Mouse (Mus musculus) midbrain, embryonic 12.5 days (tissue): Measurements from ENCODE around the gene Klrb1c. TPM values are rescaled to one million over a fixed set of nuclear protein-coding genes. Genes with fewer than 3 reads are reported as not detected.

Experiments
- ATAC-seq: fragments of 200-750 bp; cut with Nextera tagmentation; 2 replicates; pipeline ENCODE4 v1.8.0; 2017; ENCODE audit warnings: low read depth, moderate TSS enrichment, moderate library complexity; ENCODE audit not compliant: low FRiP score
- H3K27ac ChIP-seq: fragments of 300-500 bp; sonication (generic); replicated peaks from 2 replicates; pipeline ENCODE4 v1.5.1; 2016; ENCODE audit warnings: mild to moderate bottlenecking
- H3K27me3 ChIP-seq: fragments of 300-500 bp; sonication (generic); 2 replicates; pipeline ENCODE4 v1.6.1; 2016; ENCODE audit warnings: mild to moderate bottlenecking
- H3K36me3 ChIP-seq: fragments of 300-500 bp; sonication (generic); 2 replicates; pipeline ENCODE4 v1.6.1; 2016
- H3K4me1 ChIP-seq: fragments of 300-500 bp; sonication (generic); 2 replicates; pipeline ENCODE4 v1.6.1; 2016
- H3K4me2 ChIP-seq: fragments of 300-500 bp; sonication (generic); replicated peaks from 2 replicates; pipeline ENCODE4 v1.6.1; 2016; ENCODE audit warnings: mild to moderate bottlenecking, moderate library complexity
- H3K4me3 ChIP-seq: fragments of 300-500 bp; sonication (generic); 2 replicates; pipeline ENCODE4 v1.5.1; 2016; ENCODE audit warnings: mild to moderate bottlenecking
- H3K9ac ChIP-seq: fragments of 300-500 bp; sonication (generic); replicated peaks from 2 replicates; pipeline ENCODE4 v1.6.1; 2016; ENCODE audit warnings: mild to moderate bottlenecking, moderate library complexity
- H3K9me3 ChIP-seq: fragments of 300-500 bp; sonication (generic); 2 replicates; pipeline ENCODE4 v1.6.1; 2016; ENCODE audit warnings: mild to moderate bottlenecking
- WGBS: fragments of 180-500 bp; shearing (Covaris S2); methylation state at CpG from one replicate; pipeline ENCODE4 v1.1.7; 2016; 5-methylcytosine and 5-hydroxymethylcytosine counted together
- polyA plus RNA-seq: library from polyadenylated mRNA; unstranded; fragments of >200 nt; fragmentation: Nextera tagmentation; extraction: Ambion mirVana; gene quantifications from 2 replicates; pipeline ENCODE4 v1.2.1, GENCODE M21; 2016

Klrb1c gene
- polyA plus RNA-seq: not detected in 2 replicates

DNA sequence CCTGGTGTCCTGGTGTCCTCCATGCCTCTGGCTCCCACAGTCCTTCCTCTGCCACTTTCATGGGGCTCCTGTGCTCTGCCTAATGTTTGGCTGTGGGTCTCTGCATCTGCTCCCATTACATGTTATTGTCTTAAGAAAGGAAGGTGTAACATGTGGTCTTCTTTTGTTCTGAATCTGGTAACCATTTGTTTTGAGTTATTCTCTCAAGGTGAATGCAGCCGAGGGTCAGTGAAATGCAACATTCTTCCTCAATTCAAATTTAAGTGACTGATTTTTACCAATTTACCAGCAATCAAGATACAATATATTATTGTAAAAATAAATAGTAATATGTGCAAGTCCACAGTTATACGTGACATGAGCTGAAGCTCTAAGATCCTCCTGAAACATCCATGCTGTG is at the start of gene Klrb1c:
TSS of gene Klrb1c (minus strand) at position 101 of the 400 bp plus-strand sequence.
- no peaks in the 10 kb centered on the region for H3K27me3 ChIP-seq
- H3K4me3 ChIP-seq: no peak within 1 kb of the TSS
- no peaks in the 10 kb centered on the region for H3K36me3 ChIP-seq
- no peak for ATAC-seq
- H3K9ac ChIP-seq: no peak within 1 kb of the TSS
- no peak within 1 kb of the TSS for H3K4me2 ChIP-seq
- 92% methylated on average over 2 of the region's 2 CpGs for WGBS
- no peaks in the 10 kb centered on the region for H3K4me1 ChIP-seq
- H3K27ac ChIP-seq: no peak within 1 kb of the TSS
- H3K9me3 ChIP-seq: no peaks in the 10 kb centered on the region

DNA sequence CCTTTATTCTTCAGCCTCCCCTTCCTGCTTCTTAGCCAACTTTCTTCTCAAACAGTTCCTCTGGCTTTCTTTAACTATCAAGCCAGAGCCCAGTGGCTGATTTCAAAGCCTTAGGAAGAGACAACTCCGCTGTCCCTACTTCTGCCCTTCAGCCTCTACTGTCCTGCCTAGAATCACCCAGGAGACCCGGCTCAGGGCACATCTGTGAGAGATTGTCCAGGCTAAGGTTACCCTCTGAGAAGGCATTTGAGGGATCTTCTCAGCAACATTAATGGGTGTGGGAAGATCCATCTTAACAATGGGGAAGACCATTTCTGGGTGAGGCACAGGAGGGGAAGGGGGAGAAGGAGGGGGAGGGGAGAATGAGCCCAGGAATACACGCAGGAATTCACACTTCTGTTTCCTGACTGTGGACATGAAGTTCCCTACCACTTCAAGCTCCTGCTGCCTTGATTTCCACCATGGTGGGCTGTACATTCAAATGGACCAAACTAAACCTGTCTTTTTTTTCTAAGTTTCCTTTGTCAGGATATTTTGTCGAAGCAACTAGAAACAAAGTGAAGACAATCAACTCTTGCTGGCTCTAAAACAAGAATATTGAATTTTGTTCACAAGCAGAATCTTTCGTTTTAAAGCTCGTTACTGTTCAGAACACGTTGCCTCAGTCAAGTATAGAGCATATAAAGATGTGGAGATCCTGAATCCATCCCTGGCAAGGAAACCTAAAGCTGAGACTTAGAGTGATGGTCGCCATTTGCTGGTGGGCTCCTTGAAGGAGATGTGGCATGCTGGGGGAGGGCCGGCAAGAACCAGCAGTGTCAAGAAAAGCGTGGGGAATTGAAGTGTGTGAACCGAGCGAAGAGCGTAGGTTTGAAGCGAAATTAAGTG is 48.7 kb upstream of the Klrb1c start:
- peaks cover 10% of the 10 kb centered on the region for H3K4me1 ChIP-seq
- H3K9me3 ChIP-seq: no peaks in the 10 kb centered on the region
- ATAC-seq: peak; percentile 42
- H3K4me2 ChIP-seq: peak overlapping the region; percentile 59
- 0 out of 2 replicates have a peak, but pooled peaks cover 4% of the 10 kb centered on the region for H3K27me3 ChIP-seq
- peak overlapping the region; percentile 61 for H3K9ac ChIP-seq
- peak overlapping the region; percentile 87 for H3K27ac ChIP-seq
- WGBS: 1% methylated on average over 14 of the region's 14 CpGs
- H3K36me3 ChIP-seq: no peaks in the 10 kb centered on the region
- peak overlapping the region; percentile 83 for H3K4me3 ChIP-seq

- Histone ChIP-seq H3K27ac (peak overlapping the region; percentile 87), H3K4me3 (0 out of 2 replicates have a peak overlapping the region, but pooled peaks have one; percentile 83), H3K4me2 (peak overlapping the region; percentile 59)
Measured at GRCm38 (mm10) chr6:128836955-128837334, 47.9 kb upstream of the Klrb1c start.

DNA sequence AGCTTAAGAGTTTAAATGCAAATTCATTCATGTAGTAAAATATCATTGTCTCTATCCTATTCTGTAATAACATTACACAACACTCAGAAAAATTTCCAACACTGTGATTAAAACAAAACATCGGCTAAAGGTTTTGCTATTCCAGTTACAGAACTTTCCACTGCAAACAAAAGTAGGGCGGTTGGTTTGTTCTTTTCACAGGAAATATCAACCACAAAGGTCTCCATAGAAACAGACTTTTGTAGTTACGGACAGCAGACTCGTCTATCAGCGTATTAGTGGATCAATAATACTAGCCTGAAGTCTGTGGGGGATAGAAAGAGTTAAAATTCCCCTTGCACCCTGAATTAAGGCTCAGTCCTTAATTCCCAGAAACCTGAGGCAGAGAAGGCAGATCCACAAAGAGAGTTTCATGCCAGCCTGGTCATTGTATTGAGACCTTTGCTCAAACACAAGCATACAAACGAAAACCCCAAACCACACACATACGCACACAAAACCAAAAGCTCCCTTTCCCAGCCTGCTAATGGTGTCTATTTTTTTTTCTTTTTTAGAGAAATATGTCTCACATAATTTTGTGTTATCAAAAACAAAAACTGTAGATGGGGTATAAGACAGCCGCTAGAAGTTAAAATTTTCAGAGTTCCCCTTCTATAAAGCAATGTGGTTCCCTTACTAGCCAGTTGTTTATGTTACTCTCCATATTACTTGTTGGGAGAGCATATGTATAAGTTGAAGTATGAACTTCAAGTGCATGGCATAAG is 47.4 kb upstream of the Klrb1c start:
- 77% methylated on average over 8 of the region's 8 CpGs for WGBS
- Histone ChIP-seq H3K9ac (no peak overlapping the region), H3K27ac (no peak overlapping the region), H3K4me3 (no peak overlapping the region), H3K4me1 (0 out of 2 replicates have a peak, but pooled peaks cover 1% of the 10 kb centered on the region), H3K27me3 (0 out of 2 replicates have a peak, but pooled peaks cover under 1% of the 10 kb centered on the region), H3K4me2 (no peak overlapping the region), H3K9me3 (no peaks in the 10 kb centered on the region), H3K36me3 (no peaks in the 10 kb centered on the region)
- ATAC-seq: no peak

More at GRCm38 (mm10) chr6:128836955-128837334, 47.9 kb upstream of the Klrb1c start:
- 88% methylated on average over 6 of the region's 6 CpGs for WGBS
- Histone ChIP-seq H3K9ac (no peak overlapping the region), H3K27me3 (0 out of 2 replicates have a peak, but pooled peaks cover 4% of the 10 kb centered on the region), H3K4me1 (peaks cover 7% of the 10 kb centered on the region), H3K36me3 (no peaks in the 10 kb centered on the region), H3K9me3 (no peaks in the 10 kb centered on the region)
- ATAC-seq: no peak

GRCm38 (mm10) chr6:128835571-128835970 is 46.6 kb upstream of the Klrb1c start:
- Histone ChIP-seq H3K9me3 (no peaks in the 10 kb centered on the region), H3K4me1 (no peaks in the 10 kb centered on the region), H3K4me2 (no peak overlapping the region), H3K36me3 (no peaks in the 10 kb centered on the region), H3K27ac (no peak overlapping the region), H3K9ac (no peak overlapping the region), H3K27me3 (no peaks in the 10 kb centered on the region), H3K4me3 (no peak overlapping the region)
- 92% methylated on average over 4 of the region's 4 CpGs for WGBS
- ATAC-seq: no peak

GRCm38 (mm10) chr6:128833046-128833445 is 44.0 kb upstream of the Klrb1c start:
- WGBS: 87% methylated on average over 10 of the region's 10 CpGs
- ATAC-seq: no peak
- no peak overlapping the region for H3K4me2 ChIP-seq

DNA sequence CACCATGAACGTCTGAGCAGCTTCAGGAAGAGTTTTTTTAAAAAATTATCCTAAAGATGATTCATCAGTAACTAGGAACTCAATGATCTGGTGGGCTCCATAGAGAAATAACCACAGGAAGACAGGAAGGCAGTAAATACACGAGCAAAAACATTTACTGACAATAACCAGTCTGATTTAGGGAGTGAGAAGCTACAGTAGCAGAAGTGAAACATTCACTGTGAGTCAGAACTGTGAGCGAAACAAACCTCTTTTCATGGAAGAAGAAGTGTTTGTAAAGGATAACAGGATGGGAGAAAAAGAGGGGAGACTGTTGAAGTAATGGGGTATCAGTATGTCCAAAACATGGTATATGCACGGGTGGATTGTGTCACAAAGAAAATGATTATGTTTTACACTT is 40.8 kb upstream of the Klrb1c start:
- H3K27ac ChIP-seq: no peak overlapping the region
- ATAC-seq: no peak
- 70% methylated on average over 4 of the region's 4 CpGs for WGBS
- H3K4me3 ChIP-seq: no peak overlapping the region
- H3K9ac ChIP-seq: no peak overlapping the region
- H3K27me3 ChIP-seq: no peaks in the 10 kb centered on the region
- H3K4me1 ChIP-seq: no peaks in the 10 kb centered on the region
- H3K9me3 ChIP-seq: no peaks in the 10 kb centered on the region
- no peak overlapping the region for H3K4me2 ChIP-seq
- H3K36me3 ChIP-seq: no peaks in the 10 kb centered on the region

More at GRCm38 (mm10) chr6:128833046-128833445, 44.0 kb upstream of the Klrb1c start:
- H3K27me3 ChIP-seq: no peaks in the 10 kb centered on the region
- H3K9me3 ChIP-seq: no peaks in the 10 kb centered on the region
- H3K4me1 ChIP-seq: no peaks in the 10 kb centered on the region
- no peak overlapping the region for H3K4me3 ChIP-seq
- no peak overlapping the region for H3K9ac ChIP-seq
- H3K36me3 ChIP-seq: no peaks in the 10 kb centered on the region
- H3K27ac ChIP-seq: no peak overlapping the region

DNA sequence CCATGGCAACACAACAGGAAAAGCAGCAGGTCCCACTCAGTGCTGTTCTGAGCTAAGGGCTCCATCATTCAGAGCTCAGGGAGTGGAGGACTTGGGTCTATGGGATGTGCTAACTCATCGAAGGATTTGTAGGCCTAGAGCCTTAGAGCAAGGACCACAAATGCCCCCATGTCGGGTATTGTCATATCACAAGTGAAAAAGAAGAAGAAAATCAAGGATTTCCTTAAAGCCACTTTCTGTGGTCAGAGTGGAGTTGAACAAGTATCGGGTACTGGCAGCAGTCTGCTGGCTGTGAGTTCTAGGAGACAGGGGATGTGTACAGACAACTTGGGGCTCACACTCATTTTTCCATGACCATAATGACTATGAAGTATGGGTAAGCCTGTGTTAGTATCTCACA is 37.8 kb upstream of the Klrb1c start:
- no peak for ATAC-seq
- no peaks in the 10 kb centered on the region for H3K4me1 ChIP-seq
- WGBS: 81% methylated on average over 3 of the region's 3 CpGs
- no peaks in the 10 kb centered on the region for H3K36me3 ChIP-seq
- H3K27ac ChIP-seq: no peak overlapping the region
- H3K27me3 ChIP-seq: no peaks in the 10 kb centered on the region
- no peak overlapping the region for H3K4me2 ChIP-seq
- no peaks in the 10 kb centered on the region for H3K9me3 ChIP-seq
- H3K9ac ChIP-seq: no peak overlapping the region
- no peak overlapping the region for H3K4me3 ChIP-seq

GRCm38 (mm10) chr6:128826132-128826531 is 37.1 kb upstream of the Klrb1c start, which contains the start of the genes Gm44511 and Klrb1b:
TSS of gene Gm44511 (minus strand) at chr6:128826315.
TSS of gene Klrb1b (minus strand) at chr6:128826331.
- ATAC-seq: no peak
- H3K4me1 ChIP-seq: no peaks in the 10 kb centered on the region
- no peak within 1 kb of the TSS for H3K4me3 ChIP-seq
- 87% methylated on average over 6 of the region's 6 CpGs for WGBS
- no peak within 1 kb of the TSS for H3K4me2 ChIP-seq
- no peaks in the 10 kb centered on the region for H3K27me3 ChIP-seq
- H3K36me3 ChIP-seq: no peaks in the 10 kb centered on the region
- H3K27ac ChIP-seq: no peak within 1 kb of the TSS
- no peaks in the 10 kb centered on the region for H3K9me3 ChIP-seq
- no peak within 1 kb of the TSS for H3K9ac ChIP-seq

DNA sequence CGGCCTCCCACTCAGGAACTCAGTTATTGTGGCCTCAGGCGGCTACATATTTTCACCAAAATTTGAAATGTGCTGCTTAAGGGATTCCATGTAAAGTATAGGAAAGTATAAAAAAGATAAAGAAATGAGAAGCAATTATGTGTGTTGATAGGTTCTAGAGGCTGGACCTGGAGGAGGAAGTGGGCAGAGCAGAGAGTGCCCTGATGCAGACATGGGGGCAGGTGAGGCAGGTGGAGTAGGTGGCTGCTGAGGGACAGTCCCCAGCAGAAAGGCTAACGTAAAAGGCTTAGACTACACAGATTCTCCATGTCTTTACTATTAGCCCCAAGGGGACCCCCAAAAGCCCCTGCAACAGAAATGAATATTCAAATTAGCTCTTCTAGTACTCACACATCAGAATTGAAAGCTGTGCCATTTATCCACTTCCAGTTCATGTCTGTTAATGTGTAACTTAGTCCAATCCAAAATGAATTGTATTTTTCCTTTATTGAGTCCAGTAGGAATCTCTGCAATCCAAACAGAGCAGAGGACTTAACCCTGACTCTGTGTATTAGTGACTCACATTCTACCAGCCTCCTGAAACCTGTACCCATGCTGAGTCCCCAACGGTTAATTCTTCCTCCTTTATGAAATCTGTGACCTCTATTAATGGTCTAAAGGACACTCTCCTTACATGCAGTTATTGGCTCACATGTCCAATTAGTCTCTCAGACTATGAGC is 29.2 kb upstream of the Klrb1c start:
- no peaks in the 10 kb centered on the region for H3K36me3 ChIP-seq
- H3K4me2 ChIP-seq: no peak overlapping the region
- 82% methylated on average over 4 of the region's 4 CpGs for WGBS
- no peaks in the 10 kb centered on the region for H3K4me1 ChIP-seq
- no peak overlapping the region for H3K4me3 ChIP-seq
- H3K9ac ChIP-seq: no peak overlapping the region
- no peaks in the 10 kb centered on the region for H3K27me3 ChIP-seq
- no peaks in the 10 kb centered on the region for H3K9me3 ChIP-seq
- no peak overlapping the region for H3K27ac ChIP-seq
- ATAC-seq: no peak

GRCm38 (mm10) chr6:128808532-128808931 is 19.5 kb upstream of the Klrb1c start:
- Histone ChIP-seq H3K36me3 (no peaks in the 10 kb centered on the region), H3K4me3 (no peak overlapping the region), H3K4me1 (no peaks in the 10 kb centered on the region), H3K27me3 (no peaks in the 10 kb centered on the region), H3K9ac (no peak overlapping the region), H3K27ac (no peak overlapping the region), H3K4me2 (no peak overlapping the region), H3K9me3 (no peaks in the 10 kb centered on the region)
- ATAC-seq: no peak
- WGBS: 90% methylated on average over 5 of the region's 5 CpGs
